Mouse (Mus musculus) forebrain, embryonic 15.5 days (tissue): ENCODE results near the gene Pla2g3. TPM values are rescaled to one million over a fixed set of nuclear protein-coding genes. Genes with fewer than 3 reads are reported as not detected.

ENCODE experiments used
- ATAC-seq: fragments of 200-750 bp; cut with Nextera tagmentation; replicated peaks from 2 replicates; pipeline ENCODE4 v1.8.0; 2017; ENCODE audit warnings: mild to moderate bottlenecking, moderate TSS enrichment, moderate library complexity
- H3K27ac ChIP-seq: fragments of 300-500 bp; sonication (generic); replicated peaks from 2 replicates; pipeline ENCODE4 v1.5.1; 2015; ENCODE audit warnings: mild to moderate bottlenecking, inconsistent platforms
- H3K27me3 ChIP-seq: fragments of 300-500 bp; sonication (generic); 2 replicates; pipeline ENCODE4 v1.6.1; 2015; ENCODE audit warnings: inconsistent platforms
- H3K36me3 ChIP-seq: fragments of 300-500 bp; sonication (generic); 2 replicates; pipeline ENCODE4 v1.6.1; 2015; ENCODE audit warnings: mild to moderate bottlenecking, inconsistent platforms
- H3K4me1 ChIP-seq: fragments of 300-500 bp; sonication (generic); 2 replicates; pipeline ENCODE4 v1.6.1; 2015; ENCODE audit warnings: inconsistent platforms
- H3K4me2 ChIP-seq: fragments of 300-500 bp; sonication (generic); replicated peaks from 2 replicates; pipeline ENCODE4 v1.6.1; 2015; ENCODE audit warnings: mild to moderate bottlenecking, inconsistent platforms
- H3K4me3 ChIP-seq: fragments of 300-500 bp; sonication (generic); 2 replicates; pipeline ENCODE4 v1.5.1; 2015; ENCODE audit warnings: mild to moderate bottlenecking, inconsistent platforms
- H3K9ac ChIP-seq: fragments of 300-500 bp; sonication (generic); replicated peaks from 2 replicates; pipeline ENCODE4 v1.6.1; 2015; ENCODE audit warnings: mild to moderate bottlenecking, inconsistent platforms
- H3K9me3 ChIP-seq: fragments of 300-500 bp; sonication (generic); 2 replicates; pipeline ENCODE4 v1.6.1; 2016; ENCODE audit warnings: inconsistent platforms
- WGBS: fragments of 180-500 bp; shearing (Covaris S2); methylation state at CpG from one replicate; pipeline ENCODE4 v1.1.7; 2015; ENCODE audit warnings: mixed read lengths; 5-methylcytosine and 5-hydroxymethylcytosine counted together
- polyA plus RNA-seq: library from polyadenylated mRNA; unstranded; fragments of >200 nt; fragmentation: Nextera tagmentation; extraction: Ambion mirVana; gene quantifications from 2 replicates; pipeline ENCODE4 v1.2.1, GENCODE M21; 2015

The Pla2g3 gene
- polyA plus RNA-seq, 1 experiment from 2014 or later, result 0.39 TPM

DNA sequence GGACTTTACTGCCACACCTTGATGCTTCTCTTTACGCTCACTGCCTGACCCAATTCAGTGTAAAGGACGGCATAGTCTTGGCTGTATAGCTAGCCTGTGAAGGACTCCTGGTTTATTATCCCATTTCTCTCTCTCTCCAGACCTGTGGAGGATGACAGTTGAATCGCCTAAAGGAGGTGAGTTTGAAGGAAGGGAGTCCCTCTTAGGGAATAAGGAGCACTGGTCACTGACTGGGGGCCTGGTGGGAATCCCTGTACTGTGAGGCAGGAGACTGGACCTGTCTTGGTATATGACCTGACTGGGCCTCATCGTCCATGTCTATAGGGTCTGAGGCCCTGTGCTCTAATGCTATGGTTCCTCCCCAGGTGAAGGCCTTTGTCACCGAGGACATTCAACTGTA lies 28.0 kb downstream of the Pla2g3 start:
- ATAC-seq, result no peak
- H3K4me1 ChIP-seq, result peaks cover 29% of the 10 kb centered on the region
- H3K27ac ChIP-seq, result no peak overlapping the region
- H3K4me3 ChIP-seq, result no peak overlapping the region
- WGBS, result 80% methylated on average over 5 of the region's 5 CpGs
- H3K27me3 ChIP-seq, result peaks cover 21% of the 10 kb centered on the region; the same call in 1 of the 2 replicates
- no peak overlapping the region for H3K9ac ChIP-seq
- H3K36me3 ChIP-seq, result no peaks in the 10 kb centered on the region
- H3K9me3 ChIP-seq, result no peaks in the 10 kb centered on the region
- no peak overlapping the region for H3K4me2 ChIP-seq

DNA sequence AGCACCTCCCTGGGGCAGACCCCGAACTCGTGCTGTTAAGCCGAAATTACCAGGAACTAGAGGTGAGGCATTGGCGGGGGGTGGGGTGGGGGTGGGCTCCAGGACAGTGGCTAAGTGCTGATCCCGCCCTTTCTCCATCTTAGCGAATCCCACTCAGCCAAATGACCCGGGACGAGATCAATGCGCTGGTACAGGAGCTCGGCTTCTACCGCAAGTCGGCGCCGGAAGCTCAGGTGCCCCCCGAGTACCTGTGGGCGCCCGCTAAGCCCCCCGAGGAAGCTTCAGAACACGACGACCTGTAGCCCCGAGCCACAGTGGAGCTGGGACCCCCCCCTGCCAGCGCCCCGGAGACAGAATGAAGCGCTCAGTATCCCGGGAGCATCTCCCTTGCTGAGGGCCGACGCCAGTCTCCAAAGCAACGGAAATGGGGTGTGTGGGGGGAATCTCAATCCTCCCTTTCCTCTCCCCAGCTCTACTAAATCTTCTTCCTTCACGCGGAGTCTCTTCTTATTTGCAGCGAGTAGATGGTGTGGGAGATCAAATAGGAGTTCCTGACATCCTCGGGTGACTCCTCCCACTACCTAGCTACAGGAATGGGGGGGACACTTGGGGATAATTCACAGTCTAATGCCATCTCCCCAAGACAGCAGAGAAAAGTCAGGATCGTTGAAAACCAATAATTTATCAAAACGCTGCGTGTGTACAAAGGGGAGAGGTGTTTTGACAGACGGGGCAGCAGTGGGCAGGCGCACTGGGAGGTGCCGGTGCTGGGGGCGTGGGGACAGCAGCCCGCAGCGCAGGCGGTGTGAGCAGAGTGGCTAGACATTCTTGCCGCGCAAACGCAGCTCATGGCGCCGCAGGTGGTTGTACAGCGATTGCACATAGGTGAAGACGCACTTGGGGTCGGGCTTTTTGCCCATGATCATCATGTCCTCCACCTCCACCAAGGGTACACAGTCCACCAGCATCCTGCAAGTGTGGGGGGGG lies 29.1 kb downstream of the Pla2g3 start:
- ATAC-seq, result peak; percentile 26; the same call in 1 of the 2 replicates
- Histone ChIP-seq H3K36me3 (no peaks in the 10 kb centered on the region; the same call in 1 of the 2 replicates), H3K9me3 (no peaks in the 10 kb centered on the region), H3K4me1 (peaks cover 29% of the 10 kb centered on the region), H3K4me2 (peak overlapping the region; percentile 76), H3K9ac (peak overlapping the region; percentile 39), H3K27ac (no peak overlapping the region), H3K4me3 (peak overlapping the region; percentile 42), H3K27me3 (peaks cover 21% of the 10 kb centered on the region; the same call in 1 of the 2 replicates)
- 1% methylated on average over 50 of the region's 50 CpGs for WGBS

DNA sequence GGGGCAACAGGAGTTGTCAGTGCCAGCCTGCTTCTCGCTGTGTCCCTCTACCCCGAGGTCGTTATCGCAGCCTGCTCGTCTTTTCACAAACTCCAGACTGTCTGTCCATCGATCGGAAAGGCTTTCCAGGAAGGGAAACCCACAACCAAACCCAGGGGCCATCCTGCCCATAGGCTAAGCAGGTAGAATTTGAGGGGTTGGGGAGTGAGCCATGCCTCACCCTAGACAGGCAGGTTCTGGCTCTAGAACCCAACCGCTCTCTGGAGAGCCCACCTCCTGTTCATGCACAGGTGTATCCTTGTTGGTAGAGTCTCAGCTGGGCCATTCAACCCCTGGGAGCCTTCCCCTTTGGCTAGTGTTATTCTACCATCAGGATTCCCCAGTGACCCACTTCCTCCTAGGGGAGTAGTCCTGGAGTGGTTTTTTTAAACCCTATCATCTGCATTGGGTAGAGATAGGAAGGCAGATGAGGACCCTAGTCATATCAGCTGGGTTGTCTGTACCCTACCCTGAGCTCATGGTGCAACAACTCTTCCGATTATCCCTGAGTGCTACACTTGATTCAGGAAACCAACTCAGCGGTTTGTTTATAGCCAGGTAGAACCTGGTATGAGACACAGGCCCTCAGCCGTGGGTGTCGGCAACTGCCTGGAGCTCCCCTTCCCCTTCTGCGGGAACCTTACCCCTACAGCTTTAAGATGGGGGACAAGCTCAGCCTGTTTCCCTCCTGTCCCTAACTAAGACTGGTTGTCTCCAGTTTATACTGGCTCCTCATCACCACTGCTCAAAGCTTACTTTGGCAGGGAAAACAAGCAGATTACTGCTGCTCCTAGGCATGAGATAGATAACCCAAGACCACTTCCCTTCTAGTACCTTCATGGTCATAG lies 30.0 kb downstream of the Pla2g3 start:
- Histone ChIP-seq H3K27me3 (peaks cover 21% of the 10 kb centered on the region; the same call in 1 of the 2 replicates), H3K27ac (no peak overlapping the region), H3K9me3 (no peaks in the 10 kb centered on the region), H3K4me2 (peak overlapping the region; percentile 76), H3K36me3 (no peaks in the 10 kb centered on the region; the same call in 1 of the 2 replicates), H3K9ac (no peak overlapping the region), H3K4me1 (peaks cover 29% of the 10 kb centered on the region), H3K4me3 (peak overlapping the region; percentile 42)
- no peak for ATAC-seq
- 58% methylated on average over 13 of the region's 13 CpGs for WGBS

DNA sequence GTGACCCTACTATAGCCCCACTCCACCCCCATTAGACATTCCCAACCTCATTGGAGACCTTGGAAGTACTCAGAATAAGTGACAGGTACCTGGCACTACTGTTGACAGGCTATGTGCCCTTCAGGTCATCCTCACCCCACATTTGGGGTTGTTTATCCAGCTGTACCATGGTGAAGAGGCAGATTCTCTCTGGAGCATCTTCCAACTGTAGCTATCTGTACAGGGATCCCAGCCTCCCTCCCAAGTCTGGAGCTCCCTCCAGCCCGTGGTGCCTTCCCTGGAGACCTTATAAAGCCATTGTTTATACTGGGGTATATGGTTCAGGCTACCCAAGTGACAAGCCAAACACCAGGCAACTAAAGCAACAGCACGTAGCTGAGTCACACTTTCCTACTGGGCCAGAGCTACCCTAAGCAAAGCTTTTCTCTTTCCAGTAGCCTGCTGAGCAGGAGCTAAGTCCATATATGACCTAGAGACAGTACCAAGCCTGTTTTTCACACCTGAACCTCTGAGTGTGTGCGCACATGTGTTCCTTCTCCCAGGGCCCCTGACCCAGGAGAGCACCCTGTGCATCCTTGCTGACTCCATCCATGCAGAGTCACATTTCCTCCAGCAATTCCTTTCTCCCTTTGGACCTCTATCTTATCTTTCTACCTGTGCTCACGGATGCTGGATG lies 31.1 kb downstream of the Pla2g3 start:
- Histone ChIP-seq H3K36me3 (no peaks in the 10 kb centered on the region; the same call in 1 of the 2 replicates), H3K9me3 (no peaks in the 10 kb centered on the region), H3K27ac (no peak overlapping the region), H3K9ac (no peak overlapping the region), H3K4me1 (peaks cover 26% of the 10 kb centered on the region), H3K27me3 (peaks cover 21% of the 10 kb centered on the region; the same call in 1 of the 2 replicates), H3K4me3 (no peak overlapping the region), H3K4me2 (no peak overlapping the region)
- ATAC-seq, result no peak
- 83% methylated on average over 4 of the region's 4 CpGs for WGBS

DNA sequence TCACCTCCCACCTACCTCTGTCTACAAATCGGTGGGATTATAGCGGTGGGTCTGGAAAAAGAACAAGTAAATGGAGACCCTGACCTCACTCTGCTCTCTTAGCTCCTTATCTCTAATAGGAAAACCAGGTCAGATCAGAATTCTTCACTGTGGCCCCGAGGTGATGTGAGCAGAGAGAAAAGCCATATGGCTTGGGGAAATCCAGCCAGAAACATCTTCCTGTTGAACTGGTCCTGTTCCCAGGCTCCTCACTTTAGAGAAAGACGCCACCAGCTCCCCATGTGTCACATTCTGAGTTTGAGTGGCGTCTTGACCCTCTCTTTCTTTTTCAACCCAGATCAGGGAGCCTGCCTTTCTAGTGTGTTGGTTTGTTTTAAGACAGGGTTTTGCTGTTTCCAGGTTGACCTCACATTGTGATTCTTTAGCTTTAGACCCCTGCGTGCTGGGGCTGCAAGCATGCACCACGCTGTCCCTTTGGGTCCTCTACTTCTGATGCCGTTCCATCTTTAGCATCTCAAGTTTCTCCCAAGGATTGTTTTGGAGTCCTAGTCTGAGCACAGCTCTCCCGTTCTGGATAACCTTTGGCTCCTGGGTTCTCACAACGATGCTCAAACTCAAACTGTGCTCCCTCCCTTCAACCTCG lies 31.8 kb downstream of the Pla2g3 start:
- WGBS, result 86% methylated on average over 11 of the region's 11 CpGs
- no peak for ATAC-seq
- Histone ChIP-seq H3K36me3 (no peaks in the 10 kb centered on the region; the same call in 1 of the 2 replicates), H3K9ac (no peak overlapping the region), H3K4me1 (peaks cover 20% of the 10 kb centered on the region), H3K27ac (no peak overlapping the region), H3K27me3 (peaks cover 21% of the 10 kb centered on the region; the same call in 1 of the 2 replicates), H3K4me3 (no peak overlapping the region), H3K9me3 (no peaks in the 10 kb centered on the region), H3K4me2 (no peak overlapping the region)

- H3K4me3 ChIP-seq, result no peak overlapping the region
- no peak overlapping the region for H3K27ac ChIP-seq
- H3K27me3 ChIP-seq, result peaks cover 17% of the 10 kb centered on the region; the same call in 1 of the 2 replicates
- 84% methylated on average over 14 of the region's 14 CpGs for WGBS
- H3K36me3 ChIP-seq, result no peaks in the 10 kb centered on the region; the same call in 1 of the 2 replicates
- H3K9me3 ChIP-seq, result no peaks in the 10 kb centered on the region
- peaks cover 15% of the 10 kb centered on the region for H3K4me1 ChIP-seq
- H3K9ac ChIP-seq, result no peak overlapping the region
- ATAC-seq, result no peak
- H3K4me2 ChIP-seq, result no peak overlapping the region
Observed at GRCm38 (mm10) chr11:3520919-3521318, 32.8 kb downstream of the Pla2g3 start.

GRCm38 (mm10) chr11:3521339-3522224 lies 33.5 kb downstream of the Pla2g3 start:
- H3K27me3 ChIP-seq, result peaks cover 11% of the 10 kb centered on the region; the same call in 1 of the 2 replicates
- H3K27ac ChIP-seq, result no peak overlapping the region
- no peaks in the 10 kb centered on the region; the same call in 1 of the 2 replicates for H3K36me3 ChIP-seq
- H3K4me3 ChIP-seq, result no peak overlapping the region
- peaks cover 13% of the 10 kb centered on the region for H3K4me1 ChIP-seq
- H3K4me2 ChIP-seq, result no peak overlapping the region
- no peak overlapping the region for H3K9ac ChIP-seq
- 89% methylated on average over 23 of the region's 23 CpGs for WGBS
- ATAC-seq, result no peak
- H3K9me3 ChIP-seq, result no peaks in the 10 kb centered on the region

GRCm38 (mm10) chr11:3522285-3523000 lies 34.4 kb downstream of the Pla2g3 start:
- Histone ChIP-seq H3K27ac (no peak overlapping the region), H3K4me3 (no peak overlapping the region), H3K9me3 (no peaks in the 10 kb centered on the region), H3K4me2 (no peak overlapping the region), H3K4me1 (peaks cover 4% of the 10 kb centered on the region), H3K36me3 (no peaks in the 10 kb centered on the region; the same call in 1 of the 2 replicates), H3K27me3 (0 out of 2 replicates have a peak, but pooled peaks cover 3% of the 10 kb centered on the region), H3K9ac (no peak overlapping the region)
- ATAC-seq, result no peak
- WGBS, result 92% methylated on average over 17 of the region's 17 CpGs

DNA sequence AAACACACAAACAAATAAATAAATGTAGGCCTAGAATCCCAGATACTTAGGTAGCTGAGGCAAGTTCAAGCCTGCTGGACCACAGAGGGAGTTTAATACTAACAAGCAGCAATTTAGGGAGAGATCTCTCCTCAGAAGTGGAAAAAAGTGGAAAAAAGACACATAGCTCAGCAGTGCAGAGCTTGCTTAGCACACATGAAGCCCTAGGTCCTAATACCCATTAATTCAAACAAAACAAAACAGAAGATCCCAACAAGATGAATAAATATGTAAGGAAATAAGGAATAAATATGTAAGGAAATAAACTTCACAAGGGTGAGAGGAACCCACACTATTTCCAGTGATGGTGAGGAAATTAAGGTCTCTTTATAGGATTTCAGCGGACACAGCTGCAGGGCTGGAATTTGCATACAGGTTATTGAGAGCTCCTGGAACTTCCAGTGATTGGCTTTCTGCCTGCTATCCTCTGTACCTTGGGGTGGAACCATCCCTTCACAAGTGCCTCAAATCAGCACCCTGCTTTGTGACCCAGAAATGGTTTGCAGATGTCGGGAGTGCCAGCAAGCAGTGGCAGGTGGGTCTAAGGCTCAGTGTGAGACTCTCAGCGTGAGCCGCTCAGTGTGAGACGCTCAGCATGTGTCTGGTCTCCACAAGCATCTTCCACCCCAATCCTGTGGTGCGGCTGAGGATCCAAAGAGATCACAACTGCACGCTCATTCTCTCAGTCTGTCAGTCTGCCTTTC lies 35.9 kb downstream of the Pla2g3 start:
- Histone ChIP-seq H3K36me3 (no peaks in the 10 kb centered on the region; the same call in 1 of the 2 replicates), H3K4me1 (no peaks in the 10 kb centered on the region), H3K4me3 (no peak overlapping the region), H3K27me3 (no peaks in the 10 kb centered on the region), H3K9ac (no peak overlapping the region), H3K4me2 (no peak overlapping the region), H3K27ac (no peak overlapping the region), H3K9me3 (no peaks in the 10 kb centered on the region)
- WGBS, result 85% methylated on average over 7 of the region's 7 CpGs
- ATAC-seq, result no peak
